Mouse (Mus musculus): ENCODE results near the gene Scd2. TPM values are rescaled to one million over a fixed set of nuclear protein-coding genes. Genes with fewer than 3 reads are reported as not detected.
A peak's percentile ranks its signal among the peaks of the same experiment; 100 is the strongest.
"Not testable (repeated sequence)": the region's sequence is repeated elsewhere in the genome, so short reads cannot be mapped to it uniquely, and the experiment has no call there.

The Scd2 gene
- total and polyA plus RNA-seq, 2 experiments from 2014 or later = 274 to 1,071 TPM

GRCm38 (mm10) chr19:44267499-44268002 lies 25.9 kb upstream of the Scd2 start:
- WGBS = 11% methylated on average over 18 of the region's 18 CpGs
- H3K9ac ChIP-seq (replicated peaks; ENCODE audit: low read length) = peak overlapping the region; percentile 78
- peak overlapping the region; percentile 96 for H3K27ac ChIP-seq
- H3K36me3 ChIP-seq (ENCODE audit: insufficient read depth, low read length) = no peaks in the 10 kb centered on the region
- ATAC-seq = no peak
- no peaks in the 10 kb centered on the region for H3K27me3 ChIP-seq (ENCODE audit: insufficient read depth, low read length)
- DNase-seq (ENCODE audit: low spot score) = peak; percentile 87
- H3K4me1 ChIP-seq (ENCODE audit: insufficient read depth, low read length) = 0 out of 2 replicates have a peak, but pooled peaks cover 5% of the 10 kb centered on the region
- no peaks in the 10 kb centered on the region for H3K9me3 ChIP-seq (ENCODE audit: low read length)
- H3K4me3 ChIP-seq (ENCODE audit: low read length) = peak overlapping the region; percentile 62
- peak overlapping the region; percentile 85 for H3K4me2 ChIP-seq (ENCODE audit: low read depth, low read length)
- no peak for TF ChIP-seq CTCF (IDR thresholded peaks at IDR 0.05; ENCODE audit: low read depth)

GRCm38 (mm10) chr19:44273711-44274110 lies 19.8 kb upstream of the Scd2 start:
- ATAC-seq = no peak; the same call in 1 of the 2 replicates

DNA sequence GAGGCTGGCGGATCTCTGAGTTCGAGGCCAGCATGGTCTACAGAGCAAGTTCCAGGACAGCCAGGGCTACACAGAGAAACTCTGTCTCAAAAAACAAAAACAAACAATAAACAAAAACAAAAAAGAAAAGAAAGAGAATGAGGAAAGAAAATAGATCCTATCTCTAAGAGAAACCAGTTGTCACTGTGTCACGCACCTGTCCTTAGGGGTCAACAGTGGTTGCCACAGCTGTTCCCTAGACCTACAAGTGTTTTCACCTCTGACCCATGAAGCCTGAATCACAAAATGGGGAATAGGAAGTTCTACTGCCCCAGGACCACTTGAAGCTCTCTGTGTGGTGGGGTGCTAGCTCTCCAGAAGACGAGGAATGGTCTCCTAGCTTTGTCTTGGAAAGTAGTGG lies 19.0 kb upstream of the Scd2 start:
- no peak overlapping the region for H3K27ac ChIP-seq
- H3K9ac ChIP-seq (replicated peaks; ENCODE audit: low read length) = no peak overlapping the region
- H3K9me3 ChIP-seq (ENCODE audit: low read length) = no peaks in the 10 kb centered on the region
- H3K27me3 ChIP-seq (ENCODE audit: insufficient read depth, low read length) = no peaks in the 10 kb centered on the region
- ATAC-seq = no peak
- TF ChIP-seq CTCF (IDR thresholded peaks at IDR 0.05; ENCODE audit: low read depth) = no peak
- 93% methylated on average over 4 of the region's 4 CpGs for WGBS
- H3K36me3 ChIP-seq (ENCODE audit: insufficient read depth, low read length) = no peaks in the 10 kb centered on the region
- no peak for DNase-seq (ENCODE audit: low spot score)
- peaks cover 4% of the 10 kb centered on the region; the same call in 1 of the 2 replicates for H3K4me1 ChIP-seq (ENCODE audit: insufficient read depth, low read length)
- no peak overlapping the region for H3K4me2 ChIP-seq (ENCODE audit: low read depth, low read length)
- no peak overlapping the region for H3K4me3 ChIP-seq (ENCODE audit: low read length)

More at GRCm38 (mm10) chr19:44273711-44274110, 19.8 kb upstream of the Scd2 start:
- H3K27ac ChIP-seq = no peak overlapping the region
- no peak overlapping the region for H3K9ac ChIP-seq (replicated peaks; ENCODE audit: low read length)
- DNase-seq (ENCODE audit: low spot score) = no peak
- no peaks in the 10 kb centered on the region for H3K27me3 ChIP-seq (ENCODE audit: insufficient read depth, low read length)
- H3K4me2 ChIP-seq (ENCODE audit: low read depth, low read length) = no peak overlapping the region
- no peaks in the 10 kb centered on the region for H3K9me3 ChIP-seq (ENCODE audit: low read length)
- H3K4me1 ChIP-seq (ENCODE audit: insufficient read depth, low read length) = peaks cover 4% of the 10 kb centered on the region; the same call in 1 of the 2 replicates
- H3K36me3 ChIP-seq (ENCODE audit: insufficient read depth, low read length) = no peaks in the 10 kb centered on the region
- no peak overlapping the region for H3K4me3 ChIP-seq (ENCODE audit: low read length)
- no peak for TF ChIP-seq CTCF (IDR thresholded peaks at IDR 0.05; ENCODE audit: low read depth)
- 62% methylated on average over 4 of the region's 4 CpGs for WGBS

- no peak for TF ChIP-seq CTCF (IDR thresholded peaks at IDR 0.05; ENCODE audit: low read depth)
- 78% methylated on average over 1 of the region's 1 CpGs for WGBS
Observed at GRCm38 (mm10) chr19:44275418-44275817, 18.1 kb upstream of the Scd2 start.

DNA sequence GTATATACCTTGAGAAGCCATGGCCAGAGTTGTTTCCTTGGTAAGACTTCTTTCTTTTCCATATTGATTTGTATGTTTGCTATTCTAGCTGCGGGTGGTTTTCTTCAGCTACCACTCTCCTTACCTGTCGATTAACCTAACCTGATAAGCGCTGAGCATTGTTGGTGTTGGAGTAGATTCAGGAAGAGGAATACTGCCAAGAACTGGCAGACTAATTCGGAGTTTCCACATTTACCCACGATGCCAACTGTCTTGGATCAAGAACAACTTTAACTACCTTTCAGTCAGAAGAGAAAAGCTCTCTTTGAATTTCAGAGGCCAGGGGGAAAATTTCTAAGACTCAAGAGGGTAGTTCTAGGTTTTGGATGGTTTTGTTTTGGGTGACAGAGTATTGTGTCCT lies 16.6 kb upstream of the Scd2 start:
- no peak overlapping the region for H3K4me2 ChIP-seq (ENCODE audit: low read depth, low read length)
- no peak overlapping the region for H3K27ac ChIP-seq
- H3K9ac ChIP-seq (replicated peaks; ENCODE audit: low read length) = no peak overlapping the region
- H3K4me3 ChIP-seq (ENCODE audit: low read length) = no peak overlapping the region
- no peak for DNase-seq (ENCODE audit: low spot score)
- peaks cover 4% of the 10 kb centered on the region; the same call in 1 of the 2 replicates for H3K4me1 ChIP-seq (ENCODE audit: insufficient read depth, low read length)
- no peaks in the 10 kb centered on the region for H3K36me3 ChIP-seq (ENCODE audit: insufficient read depth, low read length)
- 60% methylated on average over 5 of the region's 5 CpGs for WGBS
- no peaks in the 10 kb centered on the region for H3K27me3 ChIP-seq (ENCODE audit: insufficient read depth, low read length)
- no peak for TF ChIP-seq CTCF (IDR thresholded peaks at IDR 0.05; ENCODE audit: low read depth)
- no peaks in the 10 kb centered on the region for H3K9me3 ChIP-seq (ENCODE audit: low read length)
- ATAC-seq = no peak

More at GRCm38 (mm10) chr19:44275418-44275817, 18.1 kb upstream of the Scd2 start:
- Histone ChIP-seq H3K4me2 (ENCODE audit: low read depth, low read length) (no peak overlapping the region), H3K9me3 (ENCODE audit: low read length) (no peaks in the 10 kb centered on the region), H3K4me1 (ENCODE audit: insufficient read depth, low read length) (peaks cover 4% of the 10 kb centered on the region; the same call in 1 of the 2 replicates), H3K36me3 (ENCODE audit: insufficient read depth, low read length) (no peaks in the 10 kb centered on the region), H3K27me3 (ENCODE audit: insufficient read depth, low read length) (no peaks in the 10 kb centered on the region), H3K4me3 (ENCODE audit: low read length) (no peak overlapping the region), H3K27ac (no peak overlapping the region), H3K9ac (replicated peaks; ENCODE audit: low read length) (no peak overlapping the region)
- ATAC-seq = no peak
- DNase-seq (ENCODE audit: low spot score) = no peak

DNA sequence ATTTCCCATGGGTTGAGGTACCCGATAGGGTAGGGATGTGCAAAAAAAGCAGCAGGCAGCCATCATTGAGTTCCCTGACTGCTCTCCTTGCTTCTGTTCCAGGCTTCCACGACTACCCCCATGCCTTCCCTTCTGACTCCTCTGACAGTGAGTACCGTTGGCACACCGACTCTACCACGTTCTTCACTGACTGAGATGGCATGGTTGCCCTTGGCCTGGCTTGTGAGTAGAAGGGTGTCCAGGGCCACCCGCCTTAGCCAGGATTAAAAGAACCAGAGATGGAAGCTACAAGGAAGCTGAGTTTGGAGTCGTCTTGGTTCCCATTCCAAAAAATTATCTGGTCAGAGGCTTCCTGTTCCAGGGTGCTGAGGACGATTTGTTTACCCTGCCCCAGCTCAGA lies 15.5 kb upstream of the Scd2 start:
- Histone ChIP-seq H3K4me3 (ENCODE audit: low read length) (no peak overlapping the region), H3K27me3 (ENCODE audit: insufficient read depth, low read length) (no peaks in the 10 kb centered on the region), H3K36me3 (ENCODE audit: insufficient read depth, low read length) (no peaks in the 10 kb centered on the region), H3K27ac (no peak overlapping the region), H3K9ac (replicated peaks; ENCODE audit: low read length) (no peak overlapping the region), H3K4me1 (ENCODE audit: insufficient read depth, low read length) (peaks cover 11% of the 10 kb centered on the region), H3K9me3 (ENCODE audit: low read length) (no peaks in the 10 kb centered on the region), H3K4me2 (ENCODE audit: low read depth, low read length) (no peak overlapping the region)
- ATAC-seq (no peak), DNase-seq (ENCODE audit: low spot score) (no peak)
- WGBS = 86% methylated on average over 8 of the region's 8 CpGs
- TF ChIP-seq CTCF (IDR thresholded peaks at IDR 0.05; ENCODE audit: low read depth) = no peak

GRCm38 (mm10) chr19:44280755-44281154 lies 12.7 kb upstream of the Scd2 start:
- Histone ChIP-seq H3K27ac (peak overlapping the region; percentile 45; the same call in 1 of the 2 replicates), H3K9ac (replicated peaks; ENCODE audit: low read length) (no peak overlapping the region), H3K9me3 (ENCODE audit: low read length) (no peaks in the 10 kb centered on the region), H3K4me3 (ENCODE audit: low read length) (no peak overlapping the region), H3K36me3 (ENCODE audit: insufficient read depth, low read length) (no peaks in the 10 kb centered on the region), H3K4me1 (ENCODE audit: insufficient read depth, low read length) (peaks cover 25% of the 10 kb centered on the region), H3K4me2 (ENCODE audit: low read depth, low read length) (no peak overlapping the region), H3K27me3 (ENCODE audit: insufficient read depth, low read length) (no peaks in the 10 kb centered on the region)
- no peak for TF ChIP-seq CTCF (IDR thresholded peaks at IDR 0.05; ENCODE audit: low read depth)
- 16% methylated on average over 6 of the region's 6 CpGs for WGBS
- ATAC-seq (no peak), DNase-seq (ENCODE audit: low spot score) (peak; percentile 36)

DNA sequence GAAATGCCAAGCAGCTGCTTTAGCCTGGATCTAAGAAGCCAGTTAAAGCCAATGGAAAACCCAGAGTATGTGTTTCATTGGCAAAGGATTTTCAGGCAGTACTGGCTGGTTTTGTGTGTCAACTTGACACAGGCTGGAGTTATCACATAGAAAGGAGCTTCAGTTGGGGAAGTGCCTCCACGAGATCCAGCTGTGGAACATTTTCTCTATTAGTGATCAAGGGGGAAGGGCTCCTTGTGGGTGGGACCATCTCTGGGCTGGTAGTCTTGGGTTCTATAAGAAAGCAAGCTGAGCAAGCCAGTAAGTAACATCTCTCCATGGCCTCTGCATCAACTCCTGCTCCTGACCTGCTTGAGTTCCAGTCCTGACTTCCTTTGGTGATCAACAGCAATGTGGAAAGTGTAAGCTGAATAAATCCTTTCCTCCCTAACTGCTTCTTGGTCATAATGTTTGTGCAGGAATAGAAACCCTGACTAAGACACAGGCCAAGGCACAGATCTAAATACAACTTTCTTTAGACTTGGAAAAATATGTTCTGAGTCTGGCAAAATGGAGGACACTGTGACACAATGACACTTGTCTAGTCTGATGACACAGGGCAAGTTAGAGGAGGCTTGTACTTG lies 11.5 kb upstream of the Scd2 start:
- peaks cover 25% of the 10 kb centered on the region for H3K4me1 ChIP-seq (ENCODE audit: insufficient read depth, low read length)
- H3K4me3 ChIP-seq (ENCODE audit: low read length); H3K4me2 ChIP-seq (ENCODE audit: low read depth, low read length); DNase-seq (ENCODE audit: low spot score); H3K9ac ChIP-seq (replicated peaks; ENCODE audit: low read length); H3K36me3 ChIP-seq (ENCODE audit: insufficient read depth, low read length); ATAC-seq; H3K27me3 ChIP-seq (ENCODE audit: insufficient read depth, low read length); H3K9me3 ChIP-seq (ENCODE audit: low read length): not testable (repeated sequence)
- WGBS = 52% methylated on average over 1 of the region's 1 CpGs
- H3K27ac ChIP-seq = peak overlapping the region; percentile 45; the same call in 1 of the 2 replicates

Measured in hindbrain, postnatal 0 days (tissue).